Mouse (Mus musculus) bone marrow macrophage, adult 2 months (primary cell): Measurements from ENCODE around the gene Mgme1. TPM values are rescaled to one million over a fixed set of nuclear protein-coding genes. Genes with fewer than 3 reads are reported as not detected.
A peak's percentile ranks its signal among the peaks of the same experiment; 100 is the strongest.

Experiments used
- H3K27ac ChIP-seq: 2 replicates; pipeline ENCODE4 v1.5.1; 2012; ENCODE audit warnings: low read depth, low read length; ENCODE audit not compliant: insufficient read depth
- H3K4me1 ChIP-seq: 2 replicates; pipeline ENCODE4 v1.6.1; 2012; ENCODE audit warnings: low read length; ENCODE audit not compliant: control insufficient read depth, insufficient read depth
- H3K4me3 ChIP-seq: 2 replicates; pipeline ENCODE4 v1.5.1; 2012; ENCODE audit warnings: mild to moderate bottlenecking, low read length, moderate library complexity; ENCODE audit not compliant: insufficient read depth
- CTCF ChIP-seq: IDR thresholded peaks from 2 replicates; pipeline ENCODE4 v1.5.1; 2012; ENCODE audit warnings: low read depth, mild to moderate bottlenecking, low read length, moderate library complexity
- POLR2A ChIP-seq: IDR thresholded peaks from 2 replicates; pipeline ENCODE4 v1.6.1; 2012; ENCODE audit warnings: mild to moderate bottlenecking, low read depth, low read length, borderline replicate concordance
- polyA plus RNA-seq: library from polyadenylated mRNA; stranded (reverse); fragments of >200 nt; gene quantifications from 2 replicates; pipeline ENCODE4 v1.2.4, GENCODE M21; 2012; ENCODE audit not compliant: missing spikeins, insufficient read depth, insufficient read length

Gene Mgme1
- polyA plus RNA-seq, 1 experiment: 13.2 TPM

- Histone ChIP-seq H3K4me1 (peaks cover 24% of the 10 kb centered on the region), H3K4me3 (peak overlapping the region; percentile 39), H3K27ac (peak overlapping the region; percentile 88)
- TF ChIP-seq CTCF (no peak), POLR2A (no peak)
Measured at GRCm38 (mm10) chr2:144301101-144301500, 30.6 kb downstream of the Mgme1 start.

GRCm38 (mm10) chr2:144305721-144306294 is 35.3 kb downstream of the Mgme1 start:
- Histone ChIP-seq H3K4me3 (no peak overlapping the region), H3K27ac (no peak overlapping the region), H3K4me1 (peaks cover 9% of the 10 kb centered on the region)
- TF ChIP-seq CTCF (no peak), POLR2A (no peak)

- Histone ChIP-seq H3K4me3 (no peak overlapping the region), H3K27ac (no peak overlapping the region), H3K4me1 (no peaks in the 10 kb centered on the region)
- TF ChIP-seq POLR2A (no peak), CTCF (no peak)
Measured at GRCm38 (mm10) chr2:144308561-144308960, 38.1 kb downstream of the Mgme1 start.

GRCm38 (mm10) chr2:144310273-144310672 is 39.8 kb downstream of the Mgme1 start:
- no peak overlapping the region for H3K4me3 ChIP-seq
- H3K27ac ChIP-seq: no peak overlapping the region
- TF ChIP-seq CTCF (no peak), POLR2A (no peak)
- H3K4me1 ChIP-seq: no peaks in the 10 kb centered on the region

GRCm38 (mm10) chr2:144311372-144311771 is 40.9 kb downstream of the Mgme1 start:
- Histone ChIP-seq H3K4me3 (no peak overlapping the region), H3K4me1 (no peaks in the 10 kb centered on the region), H3K27ac (no peak overlapping the region)
- TF ChIP-seq CTCF (no peak), POLR2A (no peak)

GRCm38 (mm10) chr2:144324218-144324617 is 53.8 kb downstream of the Mgme1 start:
- H3K4me3 ChIP-seq: no peak overlapping the region
- TF ChIP-seq CTCF (no peak), POLR2A (no peak)
- no peaks in the 10 kb centered on the region; the same call in 1 of the 2 replicates for H3K4me1 ChIP-seq
- H3K27ac ChIP-seq: no peak overlapping the region

GRCm38 (mm10) chr2:144329451-144329850 is 59.0 kb downstream of the Mgme1 start:
- no peak for TF ChIP-seq CTCF
- TF ChIP-seq POLR2A: no peak
- no peak overlapping the region for H3K4me3 ChIP-seq
- no peak overlapping the region for H3K27ac ChIP-seq
- H3K4me1 ChIP-seq: no peaks in the 10 kb centered on the region

GRCm38 (mm10) chr2:144329937-144330336 is 59.5 kb downstream of the Mgme1 start:
- no peak overlapping the region for H3K4me3 ChIP-seq

GRCm38 (mm10) chr2:144330352-144330959 is 60.0 kb downstream of the Mgme1 start:
- H3K27ac ChIP-seq: no peak overlapping the region
- H3K4me3 ChIP-seq: peak overlapping the region; percentile 53
- TF ChIP-seq POLR2A: no peak
- TF ChIP-seq CTCF: no peak
- no peaks in the 10 kb centered on the region for H3K4me1 ChIP-seq

More at GRCm38 (mm10) chr2:144329937-144330336, 59.5 kb downstream of the Mgme1 start:
- Histone ChIP-seq H3K4me1 (no peaks in the 10 kb centered on the region), H3K27ac (no peak overlapping the region)
- no peak for TF ChIP-seq CTCF
- TF ChIP-seq POLR2A: no peak

Other genes starting within 250 kb of the Mgme1 start
- gene Banf2, start 237.6 kb upstream of the Mgme1 start, polyA plus RNA-seq: not detected in 2 replicates
- gene Snx5, start 243 bp downstream of the Mgme1 start, polyA plus RNA-seq: 867 and 1,049 TPM in 2 replicates
- gene Ovol2, start 61.5 kb downstream of the Mgme1 start, polyA plus RNA-seq: not detected in 2 replicates
- gene Kat14, start 98.3 kb downstream of the Mgme1 start, polyA plus RNA-seq: 23.7 and 33.0 TPM in 2 replicates
- gene Pet117, start 98.3 kb downstream of the Mgme1 start, polyA plus RNA-seq: 3.6 TPM in 1 of 2 replicates, not detected in the other